Mouse (Mus musculus) cerebellum, postnatal 10 days (tissue): Measurements from ENCODE around the gene Rhox2c.
"Not testable (repeated sequence)": the region's sequence is repeated elsewhere in the genome, so short reads cannot be mapped to it uniquely, and the experiment has no call there.

Experiments used
- DNase-seq, 2 experiments: peaks; one replicate each; pipeline ENCODE4 v3.0.0; 2021; ENCODE audit warnings: mixed read lengths in 2 of 2

Gene Rhox2c

DNA sequence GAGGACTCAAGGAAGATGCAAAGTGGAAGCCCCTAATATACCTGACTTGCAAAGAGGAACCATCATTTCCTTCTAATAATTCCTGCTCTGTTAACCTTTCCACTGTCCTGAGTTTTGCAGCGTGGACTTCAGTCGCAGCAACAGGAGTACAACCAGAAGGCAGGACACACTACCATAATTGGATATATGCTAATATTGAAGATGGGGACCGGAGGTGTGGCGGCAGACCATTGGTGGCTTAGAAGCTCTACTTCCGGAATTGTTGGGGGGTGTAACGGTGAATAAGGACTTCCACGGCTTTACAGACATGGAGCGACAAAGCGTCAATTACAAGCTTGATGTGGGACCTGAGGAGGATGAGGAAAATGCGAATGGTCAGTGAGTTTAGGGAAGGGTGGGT is at the start of gene Rhox2c:
Gene Rhox2c, plus strand, starts transcription at position 301 of the 400 bp plus-strand sequence.
- DNase-seq, result not testable (repeated sequence)

DNA sequence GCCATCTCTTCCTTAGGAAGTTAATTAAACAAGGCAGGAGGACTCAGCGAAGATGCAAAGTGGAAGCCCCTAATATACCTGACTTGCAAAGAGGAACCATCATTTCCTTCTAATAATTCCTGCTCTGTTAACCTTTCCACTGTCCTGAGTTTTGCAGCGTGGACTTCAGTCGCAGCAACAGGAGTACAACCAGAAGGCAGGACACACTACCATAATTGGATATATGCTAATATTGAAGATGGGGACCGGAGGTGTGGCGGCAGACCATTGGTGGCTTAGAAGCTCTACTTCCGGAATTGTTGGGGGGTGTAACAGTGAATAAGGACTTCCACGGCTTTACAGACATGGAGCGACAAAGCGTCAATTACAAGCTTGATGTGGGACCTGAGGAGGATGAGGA is 41.7 kb upstream of the Rhox2c start, which contains the start of gene Rhox2b:
Gene Rhox2b, plus strand, starts transcription at position 301 of the 400 bp plus-strand sequence.
- DNase-seq, result not testable (repeated sequence)

DNA sequence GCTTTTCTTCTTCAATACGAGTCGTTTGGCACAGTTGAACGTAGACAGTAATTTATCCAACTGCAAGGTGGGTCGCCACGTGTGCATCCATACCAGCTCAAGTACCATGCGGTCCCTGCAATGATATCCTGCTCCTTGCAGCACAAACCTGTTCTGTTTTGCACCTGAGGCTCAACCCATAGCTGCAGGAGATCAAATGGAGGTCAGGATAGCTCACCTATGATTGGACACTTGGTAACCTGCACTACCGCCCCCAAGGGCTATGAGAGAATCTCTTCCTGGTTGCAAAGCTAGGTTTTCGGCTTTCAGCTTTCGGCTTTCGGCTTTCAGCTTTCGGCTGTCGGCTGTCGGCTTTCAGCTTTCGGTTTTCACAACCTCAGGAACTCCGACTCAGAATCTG is 21.3 kb upstream of the Rhox2c start, which contains the start of gene Rhox4b:
Gene Rhox4b, plus strand, starts transcription at position 301 of the 400 bp plus-strand sequence.
- DNase-seq, result not testable (repeated sequence)

DNA sequence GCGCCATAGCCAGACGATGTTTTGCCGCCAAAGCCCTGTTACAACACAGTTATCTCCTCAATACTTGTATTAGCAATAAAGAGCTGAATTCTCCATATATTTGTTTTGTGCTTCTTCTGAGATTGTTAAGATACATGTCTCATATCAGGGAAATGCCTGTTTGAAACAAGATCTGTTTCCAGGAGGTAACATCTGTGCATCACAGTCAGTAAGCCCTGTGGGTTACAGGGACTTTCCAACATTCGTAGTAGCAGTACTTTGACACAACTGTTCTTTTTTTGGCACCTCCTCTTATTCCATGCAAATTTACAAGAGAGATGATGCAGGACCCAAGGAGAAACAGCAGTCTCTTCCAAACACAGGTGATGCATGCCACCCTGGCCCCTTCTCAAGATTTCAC is 4.8 kb downstream of the Rhox2c start, which contains the start of gene Rhox3c:
Gene Rhox3c, plus strand, starts transcription at position 301 of the 400 bp plus-strand sequence.
- DNase-seq, result not testable (repeated sequence)

DNA sequence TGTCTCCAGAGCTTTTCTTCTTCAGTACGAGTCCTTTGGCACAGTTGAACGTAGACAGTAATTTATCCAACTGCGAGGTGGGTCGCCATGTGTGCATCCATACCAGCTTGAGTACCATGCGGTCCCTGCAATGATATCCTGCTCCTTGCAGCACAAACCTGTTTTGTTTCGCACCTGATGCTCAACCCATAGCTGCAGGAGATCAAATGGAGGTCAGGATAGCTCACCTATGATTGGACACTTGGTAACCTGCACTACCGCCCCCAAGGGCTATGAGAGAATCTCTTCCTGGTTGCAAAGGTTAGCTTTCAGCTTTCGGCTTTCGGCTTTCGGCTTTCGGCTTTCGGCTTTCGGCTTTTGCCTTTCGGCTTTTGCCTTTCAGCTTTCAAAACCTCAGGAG is 26.6 kb downstream of the Rhox2c start, which contains the start of gene Rhox4c:
Gene Rhox4c, plus strand, starts transcription at position 301 of the 400 bp plus-strand sequence.
- not testable (repeated sequence) for DNase-seq

DNA sequence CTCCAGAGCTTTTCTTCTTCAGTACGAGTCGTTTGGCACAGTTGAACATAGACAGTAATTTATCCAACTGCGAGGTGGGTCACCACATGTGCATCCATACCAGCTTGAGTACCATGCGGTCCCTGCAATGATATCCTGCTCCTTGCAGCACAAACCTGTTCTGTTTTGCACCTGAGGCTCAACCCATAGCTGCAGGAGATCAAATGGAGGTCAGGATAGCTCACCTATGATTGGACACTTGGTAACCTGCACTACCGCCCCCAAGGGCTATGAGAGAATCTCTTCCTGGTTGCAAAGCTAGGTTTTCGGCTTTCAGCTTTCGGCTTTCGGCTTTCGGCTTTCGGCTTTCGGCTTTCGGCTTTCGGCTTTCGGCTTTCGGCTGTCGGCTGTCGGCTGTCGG is 60.6 kb downstream of the Rhox2c start, which contains the start of gene Rhox4d:
Gene Rhox4d, plus strand, starts transcription at position 301 of the 400 bp plus-strand sequence.
- not testable (repeated sequence) for DNase-seq
